Mouse (Mus musculus) myocyte (in vitro differentiated cells): Measurements from ENCODE around the gene Lama2. TPM values are rescaled to one million over a fixed set of nuclear protein-coding genes. Genes with fewer than 3 reads are reported as not detected.

Source experiments
- H3K27me3 ChIP-seq: one replicate; pipeline ENCODE4 v1.6.1; 2011; ENCODE audit not compliant: control insufficient read depth, insufficient read depth, insufficient read length
- H3K36me3 ChIP-seq: one replicate; pipeline ENCODE4 v1.6.1; 2011; ENCODE audit not compliant: control insufficient read depth, insufficient read depth
- H3K4me2 ChIP-seq: one replicate; pipeline ENCODE4 v1.6.1; 2011; ENCODE audit warnings: low read depth, control low read depth
- H3K4me3 ChIP-seq: one replicate; pipeline ENCODE4 v1.5.1; 2011; ENCODE audit warnings: mild to moderate bottlenecking, control low read depth, moderate library complexity
- H3K79me2 ChIP-seq: one replicate; pipeline ENCODE4 v1.6.1; 2011; ENCODE audit not compliant: control insufficient read depth, insufficient read depth
- H3ac ChIP-seq: one replicate; pipeline ENCODE4 v1.6.1; 2011; ENCODE audit not compliant: control insufficient read depth, insufficient read length
- CEBPB ChIP-seq: IDR thresholded peaks from 2 replicates; pipeline ENCODE4 v1.6.1; 2011; ENCODE audit warnings: mild to moderate bottlenecking, moderate library complexity; ENCODE audit not compliant: poor library complexity, insufficient read depth, severe bottlenecking
- E2F4 ChIP-seq: IDR thresholded peaks from one replicate; pipeline ENCODE4 v1.6.1; 2011; ENCODE audit warnings: mild to moderate bottlenecking, control low read depth, moderate library complexity; ENCODE audit not compliant: insufficient read depth
- MAX ChIP-seq: IDR thresholded peaks from one replicate; pipeline ENCODE4 v1.6.1; 2011; ENCODE audit warnings: low read depth, mild to moderate bottlenecking, control low read depth
- MYOD1 ChIP-seq, 3 experiments: IDR thresholded peaks; one replicate each; pipeline ENCODE4 v1.6.1; 2011; ENCODE audit warnings: control low read depth in 2 of 3, low read depth in 2 of 3, mild to moderate bottlenecking in 2 of 3, moderate library complexity in 1 of 3; ENCODE audit not compliant: insufficient read length in 2 of 3, control insufficient read depth in 1 of 3
- MYOG ChIP-seq, 3 experiments: IDR thresholded peaks; one replicate each; pipeline ENCODE4 v1.6.1; 2011; ENCODE audit warnings: control low read depth in 2 of 3, low read depth in 2 of 3, mild to moderate bottlenecking in 2 of 3; ENCODE audit not compliant: insufficient read length in 2 of 3, control insufficient read depth in 1 of 3, insufficient read depth in 1 of 3
- POLR2A ChIP-seq: IDR thresholded peaks from one replicate; pipeline ENCODE4 v1.6.1; 2011; ENCODE audit warnings: low read depth, mild to moderate bottlenecking, control low read depth, moderate library complexity; ENCODE audit not compliant: insufficient read length
- POLR2AphosphoS2 ChIP-seq: IDR thresholded peaks from one replicate; pipeline ENCODE4 v1.6.1; 2011; ENCODE audit warnings: low read depth, control low read depth; ENCODE audit not compliant: insufficient read length
- REST ChIP-seq: IDR thresholded peaks from one replicate; pipeline ENCODE4 v1.6.1; 2011; ENCODE audit warnings: mild to moderate bottlenecking, control low read depth, moderate library complexity; ENCODE audit not compliant: insufficient read depth, insufficient read length
- SRF ChIP-seq: IDR thresholded peaks from one replicate; pipeline ENCODE4 v1.6.1; 2011; ENCODE audit warnings: low read depth; ENCODE audit not compliant: control insufficient read depth, insufficient read length
- TCF12 ChIP-seq: IDR thresholded peaks from one replicate; pipeline ENCODE4 v1.6.1; 2011; ENCODE audit warnings: mild to moderate bottlenecking, control low read depth; ENCODE audit not compliant: poor library complexity, insufficient read depth, severe bottlenecking
- TCF3 ChIP-seq: IDR thresholded peaks from one replicate; pipeline ENCODE4 v1.6.1; 2011; ENCODE audit warnings: low read depth, control low read depth; ENCODE audit not compliant: insufficient read length
- USF1 ChIP-seq: IDR thresholded peaks from one replicate; pipeline ENCODE4 v1.6.1; 2011; ENCODE audit warnings: low read depth, mild to moderate bottlenecking, control low read depth, moderate library complexity
- polyA plus RNA-seq: library from polyadenylated mRNA; unstranded; fragments of >200 nt; fragmentation: generic; extraction: Trizol; gene quantifications from one replicate; pipeline ENCODE4 v1.2.1, GENCODE M21; 2012; ENCODE audit warnings: missing spikeins

The Lama2 gene
- 15.1 TPM for polyA plus RNA-seq

DNA sequence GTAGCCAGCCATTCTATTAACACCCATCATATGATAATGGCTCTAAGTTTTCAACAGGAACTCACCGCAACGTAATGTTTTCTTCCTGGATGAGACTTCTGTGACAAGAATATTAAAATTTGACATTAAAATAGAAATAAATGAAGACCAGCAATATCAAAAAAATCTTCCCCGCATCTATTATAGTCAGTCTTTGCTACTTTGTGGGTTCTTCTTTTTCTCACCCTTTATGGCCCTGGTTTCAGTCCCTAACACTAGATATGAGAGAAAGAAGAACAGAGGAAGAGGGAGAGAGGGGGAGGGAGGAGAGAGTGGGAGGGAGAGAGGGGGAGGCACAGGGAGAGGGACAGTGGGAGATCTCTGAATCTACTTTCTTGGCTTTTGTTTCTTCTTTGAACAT, at the start of gene Lama2:
Gene Lama2, minus strand, starts transcription at position 101 of the 400 bp plus-strand sequence.
- Histone ChIP-seq H3K4me3 (no peak within 1 kb of the TSS), H3K36me3 (no peaks in the 10 kb centered on the region), H3ac (no peak within 1 kb of the TSS), H3K27me3 (no peaks in the 10 kb centered on the region), H3K79me2 (peaks cover 14% of the 10 kb centered on the region), H3K4me2 (no peak within 1 kb of the TSS)
- TF ChIP-seq REST (no peak), E2F4 (no peak), POLR2AphosphoS2 (no peak), POLR2A (no peak), MAX (no peak), USF1 (no peak), SRF (no peak), CEBPB (no peak), MYOD1 (IDR thresholded peaks at IDR 0.05; ENCODE audit: control insufficient read depth in 1 of 3, insufficient read length in 2 of 3, low read depth in 2 of 3) (no peak), MYOG (IDR thresholded peaks at IDR 0.05; ENCODE audit: control insufficient read depth in 1 of 3, insufficient read depth in 1 of 3, insufficient read length in 2 of 3, low read depth in 2 of 3) (no peak), TCF12 (no peak), TCF3 (no peak)

DNA sequence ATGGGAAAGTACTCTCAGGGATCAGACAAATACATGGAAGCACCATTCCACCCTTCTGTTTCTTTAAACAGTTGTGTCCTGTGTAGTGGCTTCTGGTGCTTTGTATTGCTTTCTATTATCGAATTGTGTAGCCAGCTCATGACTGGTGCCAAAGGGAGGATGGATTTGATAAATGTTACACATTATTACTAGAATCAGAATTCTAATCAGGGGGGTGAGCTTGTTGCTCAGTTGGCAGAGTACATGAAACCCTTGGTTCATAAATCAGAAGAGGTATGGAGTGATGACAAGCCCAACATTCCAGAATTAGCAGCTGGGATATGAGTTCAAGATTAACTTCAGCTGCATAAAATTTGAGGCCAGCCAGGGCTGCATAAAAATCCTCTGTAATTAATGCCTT, 44.8 kb upstream of the Lama2 start:
- H3K4me3 ChIP-seq, result no peak overlapping the region
- no peak overlapping the region for H3K4me2 ChIP-seq
- H3ac ChIP-seq, result no peak overlapping the region
- no peaks in the 10 kb centered on the region for H3K27me3 ChIP-seq
- no peaks in the 10 kb centered on the region for H3K36me3 ChIP-seq
- TF ChIP-seq TCF3 (no peak), POLR2AphosphoS2 (no peak), E2F4 (no peak), TCF12 (no peak), USF1 (no peak), CEBPB (0 out of 2 replicates have a peak, but pooled peaks have one; percentile 5)
- no peaks in the 10 kb centered on the region for H3K79me2 ChIP-seq

DNA sequence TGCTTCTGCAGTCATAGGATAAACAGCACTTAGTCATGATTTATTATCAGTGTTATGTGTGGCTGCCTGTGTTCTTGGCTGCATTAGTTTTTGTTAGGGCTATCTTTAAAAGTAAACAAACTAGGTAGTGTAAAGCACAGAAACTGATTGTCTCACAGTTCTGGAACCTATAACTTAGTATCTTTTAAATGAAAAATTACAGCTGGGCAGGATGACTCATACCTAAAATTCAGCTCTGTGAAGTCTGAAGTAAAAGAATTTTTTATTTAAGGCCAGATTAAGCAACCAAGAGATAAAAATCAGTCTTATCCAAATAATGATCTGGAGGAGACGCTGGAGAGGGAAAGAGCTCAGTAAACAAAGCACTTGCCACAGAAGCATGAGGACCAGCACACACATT, 43.8 kb upstream of the Lama2 start:
- H3K4me3 ChIP-seq, result no peak overlapping the region
- no peaks in the 10 kb centered on the region for H3K36me3 ChIP-seq
- no peaks in the 10 kb centered on the region for H3K27me3 ChIP-seq
- peak; percentile 59; the same call in 1 of the 2 replicates for TF ChIP-seq CEBPB
- TF ChIP-seq REST, result no peak
- TF ChIP-seq MYOG (IDR thresholded peaks at IDR 0.05; ENCODE audit: control insufficient read depth in 1 of 3, insufficient read depth in 1 of 3, insufficient read length in 2 of 3, low read depth in 2 of 3), result no peak
- no peak for TF ChIP-seq TCF12
- TF ChIP-seq POLR2AphosphoS2, result no peak
- H3K4me2 ChIP-seq, result no peak overlapping the region
- H3K79me2 ChIP-seq, result no peaks in the 10 kb centered on the region
- H3ac ChIP-seq, result no peak overlapping the region

DNA sequence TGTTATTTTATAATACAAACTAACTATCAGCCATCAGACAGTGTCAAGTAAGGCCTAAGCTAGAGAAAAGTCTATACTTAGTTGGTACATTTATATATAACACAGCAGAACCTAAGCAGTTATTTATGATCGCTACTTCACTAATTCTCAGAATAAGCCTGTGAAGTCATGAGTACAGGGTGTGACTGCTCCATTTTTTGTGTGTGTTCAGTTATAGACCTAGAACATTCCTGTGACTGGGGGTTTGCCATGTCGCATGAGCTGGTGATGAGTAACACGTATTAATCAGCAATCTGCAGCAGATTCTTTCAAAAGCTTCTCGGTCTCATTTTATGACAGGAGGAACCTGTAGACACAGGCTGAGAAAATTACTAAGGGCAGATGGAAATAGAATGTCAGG, 34.6 kb upstream of the Lama2 start:
- Histone ChIP-seq H3K27me3 (no peaks in the 10 kb centered on the region), H3K4me2 (no peak overlapping the region), H3K36me3 (no peaks in the 10 kb centered on the region), H3K79me2 (no peaks in the 10 kb centered on the region), H3ac (no peak overlapping the region), H3K4me3 (no peak overlapping the region)
- TF ChIP-seq USF1 (no peak), SRF (no peak), TCF3 (no peak), CEBPB (no peak), POLR2A (no peak), MAX (no peak), MYOG (IDR thresholded peaks at IDR 0.05; ENCODE audit: control insufficient read depth in 1 of 3, insufficient read depth in 1 of 3, insufficient read length in 2 of 3, low read depth in 2 of 3) (no peak), REST (no peak), POLR2AphosphoS2 (no peak), TCF12 (no peak), MYOD1 (IDR thresholded peaks at IDR 0.05; ENCODE audit: control insufficient read depth in 1 of 3, insufficient read length in 2 of 3, low read depth in 2 of 3) (no peak), E2F4 (no peak)

DNA sequence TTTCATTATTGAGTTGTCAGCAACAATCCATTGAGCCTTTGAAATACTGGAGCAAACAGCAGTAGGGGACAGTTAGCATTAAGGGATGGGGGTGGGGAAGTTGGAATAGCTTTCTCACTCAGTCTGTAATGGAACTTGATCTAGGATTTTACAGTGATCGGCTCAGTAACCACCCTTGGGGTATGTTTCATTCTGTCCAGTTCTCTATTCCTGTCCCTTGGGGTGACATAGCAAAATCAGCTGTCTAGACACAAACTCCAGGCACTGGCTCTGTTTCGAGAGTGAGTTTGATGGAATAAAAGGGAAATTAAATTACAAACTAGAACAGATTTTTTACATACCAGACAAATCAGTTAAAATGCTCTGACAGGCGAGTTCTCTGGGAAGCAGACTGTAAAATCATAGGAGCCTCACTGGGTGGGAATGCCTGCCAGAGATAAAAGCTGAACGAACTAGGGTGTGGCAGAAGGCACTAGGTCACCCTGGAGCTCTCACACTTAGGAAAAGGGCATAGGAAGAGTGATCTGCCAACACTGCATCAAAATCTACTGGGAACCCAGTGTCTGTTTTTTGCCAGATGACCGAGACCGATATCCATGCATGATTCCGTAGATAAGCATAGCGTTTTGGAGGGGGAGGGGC, 33.3 kb upstream of the Lama2 start:
- no peak overlapping the region for H3K4me3 ChIP-seq
- H3ac ChIP-seq, result no peak overlapping the region
- peak overlapping the region; percentile 26 for H3K4me2 ChIP-seq
- no peaks in the 10 kb centered on the region for H3K36me3 ChIP-seq
- no peaks in the 10 kb centered on the region for H3K79me2 ChIP-seq
- TF ChIP-seq CEBPB (no peak), POLR2A (no peak), POLR2AphosphoS2 (no peak), REST (no peak), MAX (no peak), TCF3 (no peak), MYOD1 (IDR thresholded peaks at IDR 0.05; ENCODE audit: control insufficient read depth in 1 of 3, insufficient read length in 2 of 3, low read depth in 2 of 3) (no peak), SRF (no peak), TCF12 (no peak), MYOG (IDR thresholded peaks at IDR 0.05; ENCODE audit: control insufficient read depth in 1 of 3, insufficient read depth in 1 of 3, insufficient read length in 2 of 3, low read depth in 2 of 3) (no peak), E2F4 (no peak), USF1 (no peak)
- H3K27me3 ChIP-seq, result no peaks in the 10 kb centered on the region
